Mouse (Mus musculus) cerebellum, adult 2 months (tissue): Measurements from ENCODE around the gene Lmo1.

Experiments used
- CTCF ChIP-seq: fragments of 200-500 bp; IDR thresholded peaks from 2 replicates; pipeline ENCODE4 v1.5.1; 2011; ENCODE audit warnings: low read depth, mild to moderate bottlenecking, control low read depth, low read length, moderate library complexity, borderline replicate concordance; ENCODE audit not compliant: insufficient read depth
- POLR2A ChIP-seq: fragments of 200-500 bp; IDR thresholded peaks from 2 replicates; pipeline ENCODE4 v1.6.1; 2011; ENCODE audit warnings: low read length, control low read depth, borderline replicate concordance; ENCODE audit not compliant: insufficient read depth

DNA sequence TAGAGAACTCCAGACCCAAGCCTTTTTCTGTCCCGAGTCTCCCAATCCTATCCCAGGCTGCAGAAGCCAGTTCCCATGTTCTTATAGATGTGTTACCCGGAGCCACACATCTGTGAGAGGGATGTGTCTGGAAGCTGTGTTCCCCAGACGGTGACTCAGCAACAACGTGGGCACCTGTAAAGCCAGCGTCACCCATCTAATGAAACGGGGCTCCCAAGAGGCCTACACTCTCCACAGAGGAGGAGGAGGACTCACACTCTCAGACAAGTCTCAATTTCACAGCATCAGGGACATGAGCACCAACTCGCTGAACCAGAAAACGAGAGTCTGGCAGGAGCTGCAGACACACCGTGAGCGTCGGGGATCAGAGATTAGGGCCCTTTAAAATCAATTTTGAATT lies 20.7 kb downstream of the Lmo1 start:
- TF ChIP-seq CTCF (no peak), POLR2A (no peak)
